Mouse (Mus musculus): ENCODE measurements around the gene Insl3. TPM values are rescaled to one million over a fixed set of nuclear protein-coding genes. Genes with fewer than 3 reads are reported as not detected.
"Not testable (repeated sequence)": the region's sequence is repeated elsewhere in the genome, so short reads cannot be mapped to it uniquely, and the experiment has no call there.

Gene Insl3
- total RNA-seq, 2 experiments from 2014 or later = 0.78 TPM

- DNase-seq (ENCODE audit: low spot score) = no peak
Measured at GRCm38 (mm10) chr8:71676803-71677202, 12.2 kb upstream of the Insl3 start.

DNA sequence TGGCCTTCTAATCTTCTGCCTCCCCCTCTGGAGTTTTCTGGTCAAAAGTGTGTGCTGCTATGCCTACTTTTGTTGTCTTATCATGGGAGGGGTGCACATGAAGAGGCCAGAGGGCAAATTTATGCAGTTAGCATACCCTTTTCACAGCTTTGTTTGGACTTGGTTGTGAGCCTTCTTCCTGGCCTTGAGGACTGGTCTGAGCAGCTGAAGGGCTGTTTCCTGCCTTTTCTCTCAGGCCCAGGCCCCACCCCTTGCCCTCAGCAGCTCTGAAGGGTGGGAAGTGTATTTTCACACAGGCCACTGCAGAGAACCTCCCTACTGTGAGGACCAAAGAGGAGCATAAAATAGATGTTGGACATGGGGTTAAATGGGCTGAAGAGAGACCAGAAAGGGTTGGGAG, 11.5 kb upstream of the Insl3 start:
- DNase-seq (ENCODE audit: low spot score) = no peak

DNA sequence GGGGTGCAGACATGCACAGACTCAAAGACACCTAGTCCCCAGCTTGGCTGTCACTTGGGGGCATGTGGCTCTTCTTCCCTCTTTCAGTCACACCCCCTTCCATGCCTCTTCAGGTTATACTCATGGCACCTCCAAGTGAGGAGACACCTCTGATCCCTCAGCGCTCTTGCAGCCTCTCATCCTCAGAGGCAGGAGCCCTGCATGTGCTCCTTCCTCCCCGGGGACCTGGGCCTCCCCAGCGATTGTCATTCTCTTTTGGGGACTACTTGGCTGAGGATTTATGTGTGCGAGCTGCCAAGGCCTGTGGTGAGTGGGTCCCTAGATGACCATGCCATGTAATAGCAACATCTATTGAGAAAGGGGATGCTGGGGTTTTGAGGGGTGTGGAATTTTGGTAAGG, 10.8 kb upstream of the Insl3 start:
- DNase-seq (ENCODE audit: low spot score) = no peak

DNA sequence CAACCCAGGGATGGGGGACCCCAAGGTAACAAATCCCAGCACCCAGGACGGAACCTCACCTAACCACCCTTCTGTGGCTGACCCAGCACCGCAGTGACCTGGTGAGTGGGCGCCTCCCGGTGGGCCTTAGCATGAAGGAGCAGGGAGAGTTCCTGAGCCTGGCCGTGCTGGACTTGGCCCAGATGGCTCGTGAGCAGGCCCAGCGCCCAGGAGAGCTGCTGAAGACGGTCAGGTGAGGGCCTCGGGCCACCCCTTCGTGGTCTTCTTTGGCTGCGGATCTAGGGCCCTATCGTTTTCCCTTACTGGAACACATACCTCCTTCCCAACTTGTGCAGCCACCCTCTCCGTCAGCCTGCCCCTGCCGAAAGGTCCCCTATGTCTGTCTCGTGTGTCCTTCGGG, 9.9 kb upstream of the Insl3 start:
- DNase-seq (ENCODE audit: low spot score) = no peak

DNA sequence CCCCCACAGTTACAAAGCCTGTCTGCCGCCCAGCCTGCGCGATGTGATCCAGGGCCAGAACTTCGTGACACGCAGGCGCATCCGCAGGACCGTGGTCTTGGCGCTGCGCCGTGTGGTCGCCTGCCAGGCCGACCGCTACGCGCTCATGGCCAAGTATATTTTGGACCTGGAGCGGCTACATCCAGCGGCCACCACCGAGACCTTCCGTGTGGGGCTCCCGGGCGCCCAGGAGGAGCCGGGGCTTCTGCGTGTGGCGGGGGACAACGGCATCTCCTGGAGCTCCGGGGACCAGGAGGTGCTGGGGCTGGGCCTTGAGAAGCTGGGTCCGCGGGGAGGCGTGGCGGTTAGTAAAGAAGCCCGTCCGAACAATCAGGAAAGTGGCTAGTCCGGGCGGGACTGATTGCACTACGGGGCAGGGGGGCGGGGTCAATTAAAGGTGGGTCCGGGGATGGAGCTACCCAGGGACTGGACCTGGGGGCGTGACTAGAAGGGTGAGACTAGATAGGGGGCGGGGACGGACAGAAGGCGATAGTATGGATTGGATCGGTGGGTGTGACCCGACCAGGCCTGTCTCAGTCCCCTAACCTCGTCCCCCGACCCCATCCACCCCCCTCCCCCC, 9.4 kb upstream of the Insl3 start:
- DNase-seq (ENCODE audit: low spot score) = no peak

GRCm38 (mm10) chr8:71680471-71680870, 8.5 kb upstream of the Insl3 start:
- no peak for DNase-seq (ENCODE audit: low spot score)

- no peak for DNase-seq (ENCODE audit: low spot score)
Measured at GRCm38 (mm10) chr8:71681369-71681915, 7.6 kb upstream of the Insl3 start.

DNA sequence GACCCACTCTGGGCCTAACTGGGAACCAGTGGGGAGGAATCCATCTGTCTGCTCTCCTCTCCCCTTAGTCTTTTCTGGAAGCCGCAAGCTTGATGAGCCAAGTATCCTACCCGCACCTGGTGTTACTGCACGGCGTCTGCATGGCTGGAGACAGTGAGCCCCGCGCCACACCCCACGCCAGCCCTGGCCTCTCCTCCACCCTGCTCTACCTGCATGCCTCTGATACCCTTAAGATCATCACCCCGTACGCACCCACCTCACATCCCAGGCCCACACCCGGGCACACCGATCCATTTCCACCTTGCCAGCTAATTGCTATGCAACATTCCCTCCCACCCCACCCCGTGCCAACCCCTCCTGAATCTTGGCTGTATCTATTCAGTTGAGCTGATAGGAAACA, 6.2 kb upstream of the Insl3 start:
- no peak for DNase-seq (ENCODE audit: low spot score)

DNA sequence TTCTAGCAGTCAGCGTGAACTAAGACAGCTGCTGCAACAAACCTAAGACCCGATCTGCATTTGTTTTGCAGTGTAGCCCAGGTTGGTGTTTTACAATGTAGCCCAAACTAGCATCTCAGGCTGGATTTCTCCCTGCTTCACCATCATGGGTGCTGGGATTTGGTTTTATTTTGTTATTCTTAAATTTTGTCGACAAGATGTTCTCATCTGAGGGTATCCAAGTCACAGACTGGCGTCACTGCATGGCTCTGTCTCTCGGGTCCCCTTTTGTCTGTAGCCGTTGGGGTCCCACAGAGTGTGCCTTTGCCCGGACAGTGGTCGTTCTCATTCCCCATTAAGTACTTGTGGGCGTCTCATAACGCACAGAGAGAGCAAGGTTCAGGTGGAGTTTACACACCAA, 4.3 kb upstream of the Insl3 start:
- DNase-seq (ENCODE audit: low spot score) = no peak

DNA sequence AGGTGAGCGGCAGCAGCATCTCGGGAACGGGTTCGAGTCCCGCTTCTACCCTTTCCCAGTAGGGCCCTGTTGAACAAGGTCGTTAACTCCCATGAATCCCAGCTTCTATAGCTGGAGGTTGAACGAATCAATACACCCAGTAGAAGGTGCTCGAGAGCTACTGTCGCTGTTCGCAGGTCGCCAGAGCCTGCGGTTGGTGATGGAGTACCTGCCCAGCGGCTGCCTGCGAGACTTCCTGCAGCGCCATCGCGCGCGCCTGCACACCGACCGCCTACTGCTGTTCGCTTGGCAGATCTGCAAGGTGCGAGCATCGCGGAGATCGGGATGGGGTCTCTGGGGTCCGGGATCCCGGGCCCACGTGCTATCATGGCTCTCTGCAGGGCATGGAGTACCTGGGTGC, 3.4 kb upstream of the Insl3 start:
- DNase-seq (ENCODE audit: low spot score) = no peak

GRCm38 (mm10) chr8:71686143-71686734, 2.8 kb upstream of the Insl3 start:
- no peak for DNase-seq (ENCODE audit: low spot score)

- no peak for DNase-seq (ENCODE audit: low spot score)
Measured at GRCm38 (mm10) chr8:71687616-71688015, 1.4 kb upstream of the Insl3 start.

DNA sequence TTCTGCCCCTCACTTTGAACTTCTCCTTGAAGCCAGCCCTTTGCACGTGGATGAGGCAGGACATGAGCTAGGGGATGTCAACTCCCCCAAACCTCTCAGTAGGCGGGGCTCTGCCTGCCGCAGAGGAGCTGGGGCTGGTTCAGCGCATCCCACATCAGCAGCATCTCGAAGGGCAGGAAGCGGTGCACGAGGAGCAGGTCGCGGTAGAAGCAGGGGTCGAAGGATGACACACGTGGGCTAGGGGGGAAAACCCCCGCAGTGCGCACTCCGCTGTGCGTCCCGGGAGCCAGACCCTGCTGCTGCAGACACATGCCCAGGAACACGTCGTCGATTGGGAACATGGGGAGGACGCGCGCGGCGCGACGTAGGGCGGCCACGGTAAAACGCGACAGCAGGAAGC, 3.5 kb downstream of the Insl3 start:
- no peak for DNase-seq (ENCODE audit: low spot score)

- no peak for DNase-seq (ENCODE audit: low spot score)
Measured at GRCm38 (mm10) chr8:71693166-71694041, 4.4 kb downstream of the Insl3 start.

GRCm38 (mm10) chr8:71695456-71695855, 6.4 kb downstream of the Insl3 start:
- DNase-seq (ENCODE audit: low spot score) = not testable (repeated sequence)

- DNase-seq (ENCODE audit: low spot score) = no peak
Measured at GRCm38 (mm10) chr8:71700493-71701269, 11.7 kb downstream of the Insl3 start.

GRCm38 (mm10) chr8:71701414-71702086, 12.5 kb downstream of the Insl3 start, which contains the start of gene B3gnt3:
TSS of gene B3gnt3 (minus strand) at chr8:71701789.
- DNase-seq (ENCODE audit: low spot score) = no peak

DNA sequence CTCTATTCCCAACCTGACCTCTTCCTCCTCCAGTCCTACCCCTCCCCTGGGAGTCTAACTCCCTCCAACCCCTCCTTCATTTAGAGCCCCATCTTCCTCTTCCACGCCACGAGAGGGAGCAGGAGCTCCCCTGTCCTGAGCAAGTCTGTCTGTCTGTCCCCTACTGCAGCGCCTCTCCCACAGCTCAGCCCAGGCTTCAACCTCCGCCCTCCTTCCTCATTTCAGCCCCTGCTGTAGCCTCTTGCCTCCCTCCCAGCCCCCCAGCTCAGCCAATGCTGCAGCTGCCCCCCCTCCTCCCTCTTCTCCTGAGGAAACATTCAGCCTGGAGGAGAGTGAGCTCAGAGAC, 13.0 kb downstream of the Insl3 start:
- DNase-seq (ENCODE audit: low spot score) = no peak

DNA sequence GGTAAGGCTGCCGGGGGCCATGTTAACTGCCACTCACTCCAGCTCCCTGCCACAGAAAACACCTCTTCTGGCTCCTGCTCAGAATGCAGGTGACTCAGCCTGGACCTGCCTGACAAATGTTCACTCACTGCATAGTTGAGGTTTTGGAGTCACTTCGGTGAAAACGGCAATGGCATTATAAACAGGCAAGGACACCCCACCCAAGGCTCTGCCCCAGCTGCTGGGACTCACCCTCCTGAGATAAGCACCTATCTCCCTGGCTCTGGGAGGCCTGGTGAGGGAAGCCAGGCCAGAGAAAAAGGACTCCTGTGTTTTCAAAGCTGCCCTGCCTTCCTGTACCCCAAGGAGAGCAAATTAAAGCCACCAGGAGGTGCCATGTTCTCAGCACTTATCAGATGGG, 13.9 kb downstream of the Insl3 start:
- no peak for DNase-seq (ENCODE audit: low spot score)

- DNase-seq (ENCODE audit: low spot score) = not testable (repeated sequence)
Measured at GRCm38 (mm10) chr8:71703400-71703799, 14.4 kb downstream of the Insl3 start.

DNA sequence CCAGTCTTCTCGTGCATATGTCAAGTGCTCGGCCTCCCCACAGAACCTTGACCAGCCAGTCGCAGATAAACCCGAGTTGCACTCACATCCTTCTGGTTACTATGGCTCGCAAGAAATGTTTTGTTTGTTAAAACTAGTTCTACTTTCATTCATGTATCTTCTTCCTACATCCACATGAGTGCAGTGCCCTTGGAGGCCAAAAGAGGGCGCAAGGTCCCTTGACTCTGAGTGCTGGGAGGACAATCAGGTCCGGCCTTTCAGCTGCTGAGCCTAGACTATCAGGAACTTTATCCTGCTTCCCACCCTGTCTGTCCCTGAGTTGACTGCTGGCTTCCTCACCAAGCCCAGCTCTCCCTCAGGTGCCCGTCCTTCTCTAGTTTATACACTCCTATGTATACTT, 18.9 kb downstream of the Insl3 start:
- DNase-seq (ENCODE audit: low spot score) = no peak

Data from gastrocnemius, adult 18-20 months (tissue).